Mouse (Mus musculus): ENCODE data around the gene Arl5c. TPM values are rescaled to one million over a fixed set of nuclear protein-coding genes. Genes with fewer than 3 reads are reported as not detected.

Arl5c gene
- polyA plus RNA-seq, 1 experiment from 2014 or later: 4.0 TPM

DNA sequence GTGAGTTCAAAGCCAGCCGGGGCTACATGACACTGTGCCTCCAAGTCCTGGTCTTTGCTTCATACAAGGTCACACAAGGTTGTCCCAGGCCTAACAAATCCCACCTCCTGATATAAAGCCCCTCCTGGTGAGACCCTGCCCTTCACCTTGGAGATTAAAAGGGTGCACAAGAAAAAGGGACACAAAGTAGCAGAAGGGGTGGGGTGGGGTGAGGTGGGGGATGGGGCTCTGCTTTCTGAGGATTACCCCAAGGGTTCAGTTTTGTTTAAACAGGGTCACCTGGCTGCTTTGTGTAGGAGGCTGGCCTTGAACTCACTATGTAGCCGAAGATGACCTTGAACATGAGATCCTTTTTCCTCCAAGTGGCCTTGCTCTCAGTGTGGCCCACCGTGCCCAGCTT is 12.5 kb downstream of the Arl5c start:
- WGBS: 80% methylated on average over 3 of the region's 3 CpGs
- Histone ChIP-seq H3K36me3 (ENCODE audit: control insufficient read depth, insufficient read depth, low read length) (no peaks in the 10 kb centered on the region), H3K4me2 (ENCODE audit: low read length) (no peak overlapping the region), H3K4me3 (ENCODE audit: control insufficient read depth in 1 of 2, insufficient read depth in 1 of 2, low read depth in 1 of 2, low read length in 2 of 2) (no peak overlapping the region), H3K4me1 (ENCODE audit: control insufficient read depth in 2 of 2, insufficient read depth in 2 of 2, low read length in 2 of 2) (peaks cover 0 to 9% of the 10 kb centered on the region in 2 experiments; a peak in 1 of 4 replicates), H3K27me3 (ENCODE audit: control insufficient read depth, insufficient read depth, low read length) (peaks cover 35% of the 10 kb centered on the region), H3K9me3 (ENCODE audit: control insufficient read depth, low read length) (no peaks in the 10 kb centered on the region), H3K27ac (replicated peaks in 1 of 2; ENCODE audit: control insufficient read depth in 1 of 2, insufficient read depth in 1 of 2, low read depth in 2 of 2, low read length in 2 of 2) (no peak overlapping the region), H3K9ac (ENCODE audit: low read length) (no peak overlapping the region)
- ATAC-seq (ENCODE audit: insufficient number of reproducible peaks, insufficient read depth, low FRiP score, low read depth): no peak

DNA sequence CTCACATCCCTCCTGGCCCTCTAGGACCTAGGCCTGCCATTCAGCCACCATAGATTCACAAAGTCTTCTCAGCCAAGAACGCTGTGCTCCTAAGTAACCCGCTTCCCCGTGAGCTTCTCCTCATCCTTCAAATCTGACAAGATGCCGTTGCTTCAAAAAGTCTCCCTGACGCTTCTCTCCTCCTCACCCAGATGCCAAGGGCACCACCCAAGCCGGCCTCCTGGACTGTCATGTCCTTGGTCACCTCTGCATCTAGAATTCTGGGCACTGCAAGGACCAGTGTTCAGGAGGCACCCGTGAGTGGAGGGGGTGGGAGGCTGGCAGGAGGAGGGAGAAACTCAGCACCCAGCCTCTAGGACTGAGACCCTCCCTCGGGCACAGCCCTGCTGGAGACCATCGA is 13.3 kb downstream of the Arl5c start:
- 86% methylated on average over 9 of the region's 9 CpGs for whole genome bisulfite sequencing
- peaks cover 35% of the 10 kb centered on the region for H3K27me3 ChIP-seq (ENCODE audit: control insufficient read depth, insufficient read depth, low read length)

DNA sequence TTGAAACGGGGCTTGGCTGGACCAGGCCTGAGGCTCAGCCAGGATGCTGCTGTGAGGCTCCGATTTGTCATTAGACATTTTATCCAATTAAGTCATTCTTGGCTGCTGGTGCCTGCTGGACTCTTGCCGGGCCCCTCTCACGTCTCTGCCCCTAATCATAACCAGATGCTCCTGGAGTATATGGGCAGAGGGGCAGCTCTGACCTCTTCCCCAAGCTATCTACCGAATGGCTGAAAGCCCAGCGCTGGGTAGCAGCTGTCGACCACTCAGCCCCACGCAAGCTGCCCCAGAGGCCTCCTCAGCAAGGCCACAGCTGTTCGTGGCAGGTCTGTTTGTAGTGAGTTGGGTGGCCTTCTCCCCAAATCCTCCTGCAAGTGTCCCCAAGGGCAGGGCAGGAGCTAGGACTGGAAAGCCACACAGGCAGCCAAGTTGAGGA is 15.4 kb downstream of the Arl5c start:
- H3K36me3 ChIP-seq (ENCODE audit: control insufficient read depth, insufficient read depth, low read length): no peaks in the 10 kb centered on the region
- no peak for ATAC-seq (ENCODE audit: insufficient number of reproducible peaks, insufficient read depth, low FRiP score, low read depth)
- no peak overlapping the region for H3K27ac ChIP-seq (replicated peaks in 1 of 2; ENCODE audit: control insufficient read depth in 1 of 2, insufficient read depth in 1 of 2, low read depth in 2 of 2, low read length in 2 of 2)
- H3K9me3 ChIP-seq (ENCODE audit: control insufficient read depth, low read length): no peaks in the 10 kb centered on the region
- 57% methylated on average over 9 of the region's 9 CpGs for WGBS
- peaks cover 25% of the 10 kb centered on the region for H3K27me3 ChIP-seq (ENCODE audit: control insufficient read depth, insufficient read depth, low read length)
- no peak overlapping the region for H3K4me3 ChIP-seq (ENCODE audit: control insufficient read depth in 1 of 2, insufficient read depth in 1 of 2, low read depth in 1 of 2, low read length in 2 of 2)
- H3K9ac ChIP-seq (ENCODE audit: low read length): no peak overlapping the region
- H3K4me1 ChIP-seq (ENCODE audit: control insufficient read depth in 2 of 2, insufficient read depth in 2 of 2, low read length in 2 of 2): no peaks in the 10 kb centered on the region
- no peak overlapping the region for H3K4me2 ChIP-seq (ENCODE audit: low read length)

More for the DNA sequence above, 13.3 kb downstream of the Arl5c start:
- Histone ChIP-seq H3K4me2 (ENCODE audit: low read length) (no peak overlapping the region), H3K4me1 (ENCODE audit: control insufficient read depth in 2 of 2, insufficient read depth in 2 of 2, low read length in 2 of 2) (peaks cover 0 to 9% of the 10 kb centered on the region in 2 experiments; a peak in 1 of 4 replicates), H3K36me3 (ENCODE audit: control insufficient read depth, insufficient read depth, low read length) (no peaks in the 10 kb centered on the region), H3K27ac (replicated peaks in 1 of 2; ENCODE audit: control insufficient read depth in 1 of 2, insufficient read depth in 1 of 2, low read depth in 2 of 2, low read length in 2 of 2) (no peak overlapping the region), H3K9me3 (ENCODE audit: control insufficient read depth, low read length) (no peaks in the 10 kb centered on the region), H3K4me3 (ENCODE audit: control insufficient read depth in 1 of 2, insufficient read depth in 1 of 2, low read depth in 1 of 2, low read length in 2 of 2) (no peak overlapping the region), H3K9ac (ENCODE audit: low read length) (no peak overlapping the region)
- no peak for ATAC-seq (ENCODE audit: insufficient number of reproducible peaks, insufficient read depth, low FRiP score, low read depth)

DNA sequence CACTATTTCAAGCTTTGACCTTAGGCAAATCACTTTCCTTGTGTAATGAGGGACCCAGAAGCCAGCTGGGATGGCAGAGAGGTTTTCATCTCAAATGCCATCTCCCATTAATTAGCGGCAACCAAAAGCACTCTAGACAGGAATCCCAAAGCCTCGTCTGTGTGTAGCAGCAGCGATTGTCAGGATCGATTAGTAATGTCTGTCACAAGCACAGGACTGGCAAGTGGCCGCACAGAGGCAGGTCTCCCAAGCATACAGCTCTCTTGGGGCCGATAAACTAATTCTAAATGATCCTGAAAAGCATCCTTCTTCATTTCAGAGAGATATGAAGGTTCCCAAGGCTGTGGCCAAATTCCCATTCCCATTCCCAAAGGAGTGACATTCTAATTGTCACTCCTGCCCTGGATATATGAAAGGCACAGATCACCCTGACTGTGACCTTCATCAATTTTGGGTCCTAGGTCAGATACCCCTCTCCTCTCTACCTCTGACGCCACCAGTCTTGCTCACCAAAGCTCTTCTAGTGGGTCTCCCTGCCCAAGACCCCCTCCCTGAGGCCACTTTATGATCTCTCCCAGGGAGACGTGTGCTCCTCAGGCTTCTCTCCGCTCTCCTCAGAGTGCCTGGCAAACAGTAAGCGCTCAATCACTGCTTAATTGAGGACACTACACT is 16.0 kb downstream of the Arl5c start:
- no peaks in the 10 kb centered on the region for H3K4me1 ChIP-seq (ENCODE audit: control insufficient read depth in 2 of 2, insufficient read depth in 2 of 2, low read length in 2 of 2)
- no peak overlapping the region for H3K4me2 ChIP-seq (ENCODE audit: low read length)
- no peak for ATAC-seq (ENCODE audit: insufficient number of reproducible peaks, insufficient read depth, low FRiP score, low read depth)
- H3K27me3 ChIP-seq (ENCODE audit: control insufficient read depth, insufficient read depth, low read length): peaks cover 20% of the 10 kb centered on the region
- WGBS: 65% methylated on average over 10 of the region's 10 CpGs
- no peaks in the 10 kb centered on the region for H3K9me3 ChIP-seq (ENCODE audit: control insufficient read depth, low read length)
- H3K9ac ChIP-seq (ENCODE audit: low read length): no peak overlapping the region
- no peak overlapping the region for H3K27ac ChIP-seq (replicated peaks in 1 of 2; ENCODE audit: control insufficient read depth in 1 of 2, insufficient read depth in 1 of 2, low read depth in 2 of 2, low read length in 2 of 2)
- no peak overlapping the region for H3K4me3 ChIP-seq (ENCODE audit: control insufficient read depth in 1 of 2, insufficient read depth in 1 of 2, low read depth in 1 of 2, low read length in 2 of 2)
- H3K36me3 ChIP-seq (ENCODE audit: control insufficient read depth, insufficient read depth, low read length): no peaks in the 10 kb centered on the region

DNA sequence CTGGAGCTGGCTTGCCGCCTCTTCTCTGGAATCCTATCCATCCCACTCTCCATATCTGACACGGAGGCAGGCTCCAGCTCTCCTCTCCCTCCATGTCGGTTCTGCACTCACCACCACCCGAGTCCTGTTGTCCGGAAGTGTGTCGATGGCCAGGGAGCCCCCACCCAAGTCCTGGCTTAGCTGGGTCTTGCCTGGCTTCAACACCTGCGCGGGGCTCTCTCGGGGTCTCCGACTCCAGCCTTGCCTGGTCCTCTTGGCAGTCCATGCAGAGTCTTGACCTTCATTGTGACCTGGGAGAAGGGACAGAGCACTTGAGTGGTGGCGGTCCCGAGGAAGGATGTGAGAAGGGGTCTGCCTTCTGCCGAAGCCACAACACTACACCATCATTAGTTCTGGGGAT is 17.6 kb downstream of the Arl5c start:
- Histone ChIP-seq H3K9ac (ENCODE audit: low read length) (no peak overlapping the region), H3K27me3 (ENCODE audit: control insufficient read depth, insufficient read depth, low read length) (0 out of 2 replicates have a peak, but pooled peaks cover 9% of the 10 kb centered on the region), H3K4me1 (ENCODE audit: control insufficient read depth in 2 of 2, insufficient read depth in 2 of 2, low read length in 2 of 2) (no peaks in the 10 kb centered on the region), H3K36me3 (ENCODE audit: control insufficient read depth, insufficient read depth, low read length) (no peaks in the 10 kb centered on the region), H3K4me2 (ENCODE audit: low read length) (no peak overlapping the region), H3K9me3 (ENCODE audit: control insufficient read depth, low read length) (no peaks in the 10 kb centered on the region), H3K27ac (replicated peaks in 1 of 2; ENCODE audit: control insufficient read depth in 1 of 2, insufficient read depth in 1 of 2, low read depth in 2 of 2, low read length in 2 of 2) (no peak overlapping the region), H3K4me3 (ENCODE audit: control insufficient read depth in 1 of 2, insufficient read depth in 1 of 2, low read depth in 1 of 2, low read length in 2 of 2) (no peak overlapping the region)
- WGBS: 76% methylated on average over 13 of the region's 13 CpGs
- 0 out of 2 replicates have a peak, but pooled peaks have one; percentile 1 for ATAC-seq (ENCODE audit: insufficient number of reproducible peaks, insufficient read depth, low FRiP score, low read depth)

GRCm38 (mm10) chr11:97977797-97978196 is 18.2 kb downstream of the Arl5c start:
- Histone ChIP-seq H3K4me1 (ENCODE audit: control insufficient read depth in 2 of 2, insufficient read depth in 2 of 2, low read length in 2 of 2) (no peaks in the 10 kb centered on the region), H3K27me3 (ENCODE audit: control insufficient read depth, insufficient read depth, low read length) (0 out of 2 replicates have a peak, but pooled peaks cover 9% of the 10 kb centered on the region), H3K27ac (replicated peaks in 1 of 2; ENCODE audit: control insufficient read depth in 1 of 2, insufficient read depth in 1 of 2, low read depth in 2 of 2, low read length in 2 of 2) (no peak overlapping the region), H3K9ac (ENCODE audit: low read length) (no peak overlapping the region), H3K9me3 (ENCODE audit: control insufficient read depth, low read length) (no peaks in the 10 kb centered on the region), H3K4me2 (ENCODE audit: low read length) (no peak overlapping the region), H3K4me3 (ENCODE audit: control insufficient read depth in 1 of 2, insufficient read depth in 1 of 2, low read depth in 1 of 2, low read length in 2 of 2) (no peak overlapping the region), H3K36me3 (ENCODE audit: control insufficient read depth, insufficient read depth, low read length) (no peaks in the 10 kb centered on the region)
- no peak for ATAC-seq (ENCODE audit: insufficient number of reproducible peaks, insufficient read depth, low FRiP score, low read depth)
- WGBS: 66% methylated on average over 5 of the region's 5 CpGs

DNA sequence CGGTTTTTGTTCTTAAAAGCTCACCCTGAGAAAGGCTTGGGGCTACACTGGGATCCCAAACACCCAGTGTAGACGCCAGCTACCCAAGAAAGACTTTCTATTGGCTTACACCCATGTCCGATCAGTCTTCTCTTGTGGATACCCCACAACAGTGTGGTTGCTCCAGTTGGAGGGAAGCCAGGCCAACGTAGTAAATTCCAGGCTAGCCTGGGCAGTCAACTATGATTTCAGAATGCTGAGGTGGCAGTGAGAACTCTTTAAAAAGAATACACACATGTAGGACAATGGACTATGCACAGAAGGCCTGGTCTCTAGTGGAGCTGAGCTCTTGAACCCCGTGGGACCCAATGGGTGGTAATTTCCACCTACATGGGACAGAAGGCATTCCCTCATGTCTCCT is 21.2 kb downstream of the Arl5c start:
- H3K36me3 ChIP-seq (ENCODE audit: control insufficient read depth, insufficient read depth, low read length): no peaks in the 10 kb centered on the region
- peaks cover 7 to 9% of the 10 kb centered on the region in 2 experiments; a peak in 2 of 4 replicates for H3K4me1 ChIP-seq (ENCODE audit: control insufficient read depth in 2 of 2, insufficient read depth in 2 of 2, low read length in 2 of 2)
- H3K27ac ChIP-seq (replicated peaks in 1 of 2; ENCODE audit: control insufficient read depth in 1 of 2, insufficient read depth in 1 of 2, low read depth in 2 of 2, low read length in 2 of 2): no peak overlapping the region
- 81% methylated on average over 5 of the region's 5 CpGs for WGBS
- ATAC-seq (ENCODE audit: insufficient number of reproducible peaks, insufficient read depth, low FRiP score, low read depth): no peak
- H3K27me3 ChIP-seq (ENCODE audit: control insufficient read depth, insufficient read depth, low read length): no peaks in the 10 kb centered on the region
- H3K4me2 ChIP-seq (ENCODE audit: low read length): no peak overlapping the region
- H3K4me3 ChIP-seq (ENCODE audit: control insufficient read depth in 1 of 2, insufficient read depth in 1 of 2, low read depth in 1 of 2, low read length in 2 of 2): no peak overlapping the region
- no peaks in the 10 kb centered on the region for H3K9me3 ChIP-seq (ENCODE audit: control insufficient read depth, low read length)
- no peak overlapping the region for H3K9ac ChIP-seq (ENCODE audit: low read length)

DNA sequence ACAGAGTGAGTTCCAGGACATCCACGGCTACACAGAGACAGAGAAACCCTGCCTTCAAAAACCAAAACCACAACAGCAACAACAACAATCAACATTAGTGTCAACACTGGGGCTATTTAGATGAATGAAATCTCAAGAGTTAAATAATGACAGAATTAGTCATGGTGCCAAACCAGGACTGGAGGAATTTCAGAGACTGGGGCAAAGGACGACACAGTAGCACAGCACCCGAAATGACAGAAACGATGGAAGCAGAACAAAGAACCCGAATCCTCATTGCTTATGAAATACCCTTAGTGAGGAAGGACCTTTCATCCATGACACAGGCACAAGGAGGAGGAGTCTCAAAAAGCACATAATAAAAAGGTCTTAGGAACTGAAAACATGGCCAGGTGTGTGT is 21.8 kb downstream of the Arl5c start:
- Histone ChIP-seq H3K9ac (ENCODE audit: low read length) (no peak overlapping the region), H3K4me2 (ENCODE audit: low read length) (no peak overlapping the region), H3K4me1 (ENCODE audit: control insufficient read depth in 2 of 2, insufficient read depth in 2 of 2, low read length in 2 of 2) (peaks cover 7 to 9% of the 10 kb centered on the region in 2 experiments; a peak in 2 of 4 replicates), H3K27ac (replicated peaks in 1 of 2; ENCODE audit: control insufficient read depth in 1 of 2, insufficient read depth in 1 of 2, low read depth in 2 of 2, low read length in 2 of 2) (no peak overlapping the region), H3K36me3 (ENCODE audit: control insufficient read depth, insufficient read depth, low read length) (no peaks in the 10 kb centered on the region), H3K4me3 (ENCODE audit: control insufficient read depth in 1 of 2, insufficient read depth in 1 of 2, low read depth in 1 of 2, low read length in 2 of 2) (no peak overlapping the region), H3K27me3 (ENCODE audit: control insufficient read depth, insufficient read depth, low read length) (peaks cover 4% of the 10 kb centered on the region; the same call in 1 of the 2 replicates), H3K9me3 (ENCODE audit: control insufficient read depth, low read length) (no peaks in the 10 kb centered on the region)
- ATAC-seq (ENCODE audit: insufficient number of reproducible peaks, insufficient read depth, low FRiP score, low read depth): no peak
- 84% methylated on average over 5 of the region's 5 CpGs for WGBS

All from heart, embryonic 14.5 days (tissue).